Mouse (Mus musculus) embryonic facial prominence, embryonic 11.5 days (tissue): ENCODE measurements at regions not wholly inside any gene's neighbourhood (a gene's known extent, or its start where the extent isn't known, plus 50 kb on each side); places are given as distances from the start of the nearest gene placed in this dataset.
A peak's percentile ranks its signal among the peaks of the same experiment; 100 is the strongest.

Experiments used
- ATAC-seq: fragments of 200-750 bp; cut with Nextera tagmentation; replicated peaks from 2 replicates; pipeline ENCODE4 v1.8.0; 2017; ENCODE audit warnings: low read depth; ENCODE audit not compliant: insufficient number of reproducible peaks, low FRiP score, low TSS enrichment
- DNase-seq: peaks from one replicate; pipeline ENCODE4 v3.0.0-alpha.2; 2015; ENCODE audit warnings: low spot score
- H3K27ac ChIP-seq: fragments of 300-500 bp; sonication (generic); replicated peaks from 2 replicates; pipeline ENCODE4 v1.5.1; 2014; ENCODE audit warnings: mild to moderate bottlenecking, low read depth, low read length, control low read depth
- H3K27me3 ChIP-seq: fragments of 300-500 bp; sonication (generic); 2 replicates; pipeline ENCODE4 v1.6.1; 2014; ENCODE audit warnings: mild to moderate bottlenecking, low read length, moderate library complexity, mixed read lengths; ENCODE audit not compliant: control insufficient read depth, insufficient read depth
- H3K36me3 ChIP-seq: fragments of 300-500 bp; sonication (generic); replicated peaks from 2 replicates; pipeline ENCODE4 v1.6.1; 2014; ENCODE audit warnings: low read depth, mild to moderate bottlenecking, low read length, moderate library complexity, mixed read lengths; ENCODE audit not compliant: control insufficient read depth, insufficient read depth
- H3K4me1 ChIP-seq: fragments of 300-500 bp; sonication (generic); 2 replicates; pipeline ENCODE4 v1.6.1; 2014; ENCODE audit warnings: low read length, mixed read lengths; ENCODE audit not compliant: control insufficient read depth, insufficient read depth
- H3K4me2 ChIP-seq: fragments of 300-500 bp; sonication (generic); 2 replicates; pipeline ENCODE4 v1.6.1; 2014; ENCODE audit warnings: low read depth, mild to moderate bottlenecking, control low read depth, low read length, moderate library complexity
- H3K4me3 ChIP-seq: fragments of 300-500 bp; sonication (generic); 2 replicates; pipeline ENCODE4 v1.5.1; 2014; ENCODE audit warnings: low read depth, low read length, control low read depth
- H3K9ac ChIP-seq: fragments of 300-500 bp; sonication (generic); replicated peaks from 2 replicates; pipeline ENCODE4 v1.6.1; 2014; ENCODE audit warnings: mild to moderate bottlenecking, control low read depth, low read length
- H3K9me3 ChIP-seq: fragments of 300-500 bp; sonication (generic); replicated peaks from 2 replicates; pipeline ENCODE4 v1.6.1; 2016; ENCODE audit warnings: mild to moderate bottlenecking, low read length, inconsistent platforms, mixed read lengths; ENCODE audit not compliant: control insufficient read depth
- WGBS: fragments of 180-500 bp; shearing (Covaris S2); extraction: QIAGEN DNeasy Blood & Tissue Kit; methylation state at CpG from one replicate; pipeline ENCODE4 v1.1.7; 2014; 5-methylcytosine and 5-hydroxymethylcytosine counted together

DNA sequence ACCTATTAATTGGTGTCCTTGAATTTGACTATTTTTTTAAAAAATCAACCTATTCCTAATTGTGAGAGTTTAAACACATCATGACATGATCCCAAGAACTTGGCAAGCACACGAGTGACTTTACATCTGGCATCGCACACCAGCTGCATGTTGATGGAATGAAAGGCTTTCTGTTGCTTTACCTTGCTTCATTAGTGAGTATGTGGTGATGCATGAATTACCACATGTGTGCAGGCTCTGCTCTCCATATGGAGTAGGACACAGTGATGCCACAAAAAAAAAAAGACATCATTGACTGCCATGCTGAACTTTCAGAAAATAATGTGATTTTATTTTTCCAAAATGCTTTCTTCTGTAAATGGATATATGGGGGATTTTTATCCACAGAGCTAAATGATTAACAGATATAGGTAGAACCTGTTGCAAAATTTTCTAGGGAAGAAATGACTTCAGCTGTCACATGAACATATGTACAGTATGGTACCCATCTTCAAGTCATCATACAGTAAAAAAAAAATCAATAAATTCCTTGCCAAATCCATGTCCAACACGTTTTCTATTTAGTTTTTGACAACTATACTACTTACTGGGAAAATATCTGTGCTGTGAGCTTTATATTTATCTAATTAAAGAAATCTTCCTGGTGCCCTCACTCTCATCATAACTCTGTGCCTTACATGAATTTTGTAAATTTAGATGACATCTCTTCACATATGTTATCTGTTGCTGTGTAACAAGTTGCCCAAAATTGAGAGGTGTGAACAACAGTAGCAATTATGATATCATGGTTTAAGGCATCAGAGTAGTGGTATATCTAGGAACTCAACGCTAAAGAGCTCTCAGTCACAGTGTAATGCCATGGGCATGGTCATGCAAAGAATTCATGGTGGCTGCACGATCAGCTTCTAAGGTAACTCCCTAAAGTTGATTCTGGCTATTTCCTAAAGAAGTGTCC, 84.0 kb upstream of the Arrdc3 start:
- ATAC-seq, result no peak
- no peaks in the 10 kb centered on the region for H3K9me3 ChIP-seq
- 76% methylated on average over 5 of the region's 5 CpGs for WGBS

GRCm38 (mm10) chr13:80806172-80806571, 77.0 kb upstream of the Arrdc3 start:
- no peaks in the 10 kb centered on the region for H3K27me3 ChIP-seq
- 32% methylated on average over 2 of the region's 2 CpGs for WGBS
- H3K36me3 ChIP-seq, result no peaks in the 10 kb centered on the region
- H3K9ac ChIP-seq, result no peak overlapping the region
- H3K4me1 ChIP-seq, result no peaks in the 10 kb centered on the region
- DNase-seq, result peak; percentile 78
- no peak overlapping the region for H3K4me2 ChIP-seq
- ATAC-seq, result no peak
- H3K4me3 ChIP-seq, result no peak overlapping the region
- no peaks in the 10 kb centered on the region for H3K9me3 ChIP-seq
- no peak overlapping the region for H3K27ac ChIP-seq

More for the DNA sequence above, 84.0 kb upstream of the Arrdc3 start:
- H3K27ac ChIP-seq, result no peak overlapping the region
- no peaks in the 10 kb centered on the region for H3K4me1 ChIP-seq
- no peak overlapping the region for H3K4me3 ChIP-seq
- no peaks in the 10 kb centered on the region for H3K27me3 ChIP-seq
- no peak for DNase-seq
- no peak overlapping the region for H3K4me2 ChIP-seq
- no peaks in the 10 kb centered on the region for H3K36me3 ChIP-seq
- H3K9ac ChIP-seq, result no peak overlapping the region

GRCm38 (mm10) chr13:80827037-80827471, 56.1 kb upstream of the Arrdc3 start:
- DNase-seq (no peak), ATAC-seq (no peak)
- Histone ChIP-seq H3K36me3 (no peaks in the 10 kb centered on the region), H3K9ac (no peak overlapping the region), H3K4me2 (no peak overlapping the region), H3K27me3 (no peaks in the 10 kb centered on the region), H3K4me1 (no peaks in the 10 kb centered on the region), H3K27ac (no peak overlapping the region), H3K9me3 (no peaks in the 10 kb centered on the region), H3K4me3 (no peak overlapping the region)
